Mouse (Mus musculus) lung, postnatal 10 days (tissue): ENCODE results near the gene Ccdc69.

Experiments used
- DNase-seq: peaks from one replicate; pipeline ENCODE4 v3.0.0; 2021

The Ccdc69 gene

GRCm38 (mm10) chr11:55036601-55037000 is 41.3 kb downstream of the Ccdc69 start:
- DNase-seq, result no peak

DNA sequence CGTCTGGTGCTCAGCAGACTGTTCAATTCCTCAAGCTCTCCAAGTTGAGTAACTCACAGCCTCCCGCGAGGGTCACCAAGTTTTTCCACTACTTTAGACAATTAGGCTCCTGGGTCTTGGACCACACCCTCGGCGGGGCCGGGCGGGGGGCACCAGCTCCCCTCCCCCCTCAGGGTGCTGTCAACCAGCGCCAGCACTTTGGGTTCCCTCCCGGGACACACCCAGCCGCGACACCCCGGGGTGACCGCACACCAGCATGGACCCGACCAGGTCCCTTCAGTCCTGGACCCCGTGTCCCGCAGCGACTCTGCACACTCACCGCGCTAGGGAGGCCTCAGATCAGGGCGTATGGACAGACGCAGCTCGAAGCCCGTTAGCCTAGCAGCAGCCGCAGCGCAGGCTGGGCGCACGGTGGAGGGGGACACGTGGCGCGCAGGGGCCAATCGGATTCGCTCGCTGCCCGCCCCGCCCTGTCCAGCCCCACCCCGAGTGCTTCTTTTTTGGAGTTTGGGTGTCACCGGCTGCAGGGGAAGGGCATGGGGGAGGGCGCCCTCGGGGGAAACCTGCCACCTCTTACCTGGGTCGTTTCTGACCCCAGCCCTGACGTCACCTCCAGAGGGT is 44.8 kb downstream of the Ccdc69 start, which contains the start of gene Anxa6:
Gene Anxa6, minus strand, starts transcription at position 406 of the 621 bp plus-strand sequence.
- DNase-seq, result peak; percentile 88

DNA sequence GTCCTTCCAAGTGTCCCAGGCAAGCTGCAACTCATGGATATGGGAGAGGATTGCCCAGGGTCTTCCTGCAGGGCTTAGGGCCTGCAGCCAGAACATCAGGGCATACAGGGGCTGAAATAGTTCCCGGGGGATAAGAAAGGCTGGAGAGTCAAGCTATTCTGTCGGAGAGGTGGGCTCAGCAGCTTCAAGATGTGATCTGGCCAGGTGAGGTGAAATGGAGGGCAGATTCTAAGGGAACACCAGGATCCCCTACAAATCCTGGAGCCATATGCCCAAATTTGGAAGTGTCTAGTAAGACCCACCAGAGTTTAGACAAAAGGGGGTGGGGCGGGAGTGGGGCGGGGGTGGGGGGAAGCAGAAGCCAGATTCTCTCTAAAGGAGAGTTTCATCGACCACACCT is 45.6 kb downstream of the Ccdc69 start:
- DNase-seq, result no peak

GRCm38 (mm10) chr11:55031991-55032280 is 46.0 kb downstream of the Ccdc69 start:
- peak; percentile 27 for DNase-seq

- peak; percentile 40 for DNase-seq
Measured at GRCm38 (mm10) chr11:55031211-55031990, 46.5 kb downstream of the Ccdc69 start.

- no peak for DNase-seq
Measured at GRCm38 (mm10) chr11:55028509-55028908, 49.4 kb downstream of the Ccdc69 start.

DNA sequence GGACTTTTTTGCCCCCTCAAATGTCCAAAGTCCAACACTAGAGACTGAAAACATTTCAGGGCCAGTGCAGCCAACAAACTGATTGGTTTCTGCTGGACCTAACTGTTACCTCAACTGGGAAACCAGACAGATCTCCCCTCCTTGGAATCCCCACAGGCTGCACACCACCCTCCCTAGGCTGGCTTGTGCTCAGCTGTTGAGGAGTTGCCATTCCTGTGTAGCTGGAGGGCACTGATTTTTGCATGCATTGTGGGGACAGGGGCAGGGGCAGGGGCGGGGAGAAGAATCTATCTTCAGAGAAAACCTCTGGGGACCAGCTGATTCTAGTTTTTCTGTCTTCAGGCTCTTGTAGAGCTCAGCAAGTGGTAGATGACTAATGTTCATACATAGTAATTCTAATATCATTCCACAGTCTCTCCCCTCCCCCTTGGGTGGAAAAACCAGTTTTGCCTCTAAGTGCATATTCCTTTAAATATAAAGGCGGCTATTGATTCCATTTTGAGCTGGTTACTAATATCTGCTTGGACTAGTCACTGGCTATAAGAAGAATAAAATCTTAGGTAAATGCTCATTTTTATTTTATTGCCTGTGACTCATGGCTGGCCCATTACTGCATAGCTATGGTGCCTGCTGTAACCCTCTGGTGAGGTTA is 50.6 kb downstream of the Ccdc69 start:
- DNase-seq, result peak; percentile 38

DNA sequence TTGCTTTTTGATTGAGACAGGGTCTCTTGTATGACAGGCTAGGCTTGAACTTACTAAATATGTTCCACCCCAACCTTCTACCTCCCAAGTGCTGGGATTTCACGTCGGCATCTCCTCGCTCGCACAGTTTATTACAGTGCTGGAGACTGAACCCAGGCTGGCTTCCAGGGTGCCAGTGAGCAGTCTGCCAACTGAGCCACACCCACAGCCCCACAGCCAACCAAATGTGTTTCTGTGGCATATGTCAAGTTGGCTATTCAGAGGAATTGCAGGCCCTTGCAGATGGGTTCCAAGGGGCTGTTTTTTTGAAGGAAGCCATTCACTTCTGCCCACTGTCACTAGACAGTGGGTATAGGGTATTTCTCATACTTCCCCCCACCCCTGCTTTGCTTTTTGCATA is 52.0 kb downstream of the Ccdc69 start:
- peak; percentile 69 for DNase-seq

DNA sequence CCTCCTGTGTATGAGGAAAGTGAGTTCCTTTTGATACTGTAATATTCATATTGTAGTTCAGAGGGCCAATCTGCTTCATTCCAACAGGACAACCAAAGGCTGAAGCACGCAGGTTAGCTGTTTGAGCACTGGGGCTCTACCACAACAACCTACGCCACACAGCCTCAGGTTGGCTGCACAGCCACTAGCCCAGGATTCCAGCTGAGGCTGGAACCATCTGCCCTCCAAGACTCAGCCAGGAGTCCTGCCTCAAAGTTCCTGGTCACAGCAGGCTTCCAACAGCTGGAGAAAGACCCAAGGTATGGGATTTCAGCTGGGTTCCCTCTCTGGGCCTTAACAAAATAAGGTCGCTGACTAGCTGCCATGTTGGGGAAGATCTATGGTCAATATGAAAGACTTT is 54.3 kb downstream of the Ccdc69 start:
- no peak for DNase-seq

- DNase-seq, result peak; percentile 96
Measured at GRCm38 (mm10) chr11:55023049-55023564, 54.8 kb downstream of the Ccdc69 start.

GRCm38 (mm10) chr11:55022508-55022907 is 55.4 kb downstream of the Ccdc69 start:
- peak; percentile 31 for DNase-seq

DNA sequence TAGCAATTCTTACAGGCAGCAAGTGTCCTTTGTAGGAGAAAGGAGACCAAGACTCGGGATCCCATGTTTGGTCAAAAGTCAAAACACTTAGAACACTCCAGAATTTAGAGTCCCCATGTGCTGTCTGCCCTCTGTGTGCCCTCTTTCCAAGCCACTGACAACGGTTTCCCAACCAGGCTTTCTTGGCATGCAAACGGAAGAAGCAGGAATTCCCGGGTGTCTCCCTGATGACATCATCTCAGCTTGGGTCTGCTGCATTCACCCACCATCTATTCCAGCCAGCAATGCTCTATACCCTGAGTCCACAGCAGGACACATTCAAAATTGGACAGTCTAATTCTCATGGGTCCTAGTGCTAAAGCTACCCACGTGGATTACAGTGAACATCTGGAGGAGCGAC is 56.1 kb downstream of the Ccdc69 start:
- DNase-seq, result peak; percentile 62

GRCm38 (mm10) chr11:55021458-55021857 is 56.5 kb downstream of the Ccdc69 start:
- no peak for DNase-seq

DNA sequence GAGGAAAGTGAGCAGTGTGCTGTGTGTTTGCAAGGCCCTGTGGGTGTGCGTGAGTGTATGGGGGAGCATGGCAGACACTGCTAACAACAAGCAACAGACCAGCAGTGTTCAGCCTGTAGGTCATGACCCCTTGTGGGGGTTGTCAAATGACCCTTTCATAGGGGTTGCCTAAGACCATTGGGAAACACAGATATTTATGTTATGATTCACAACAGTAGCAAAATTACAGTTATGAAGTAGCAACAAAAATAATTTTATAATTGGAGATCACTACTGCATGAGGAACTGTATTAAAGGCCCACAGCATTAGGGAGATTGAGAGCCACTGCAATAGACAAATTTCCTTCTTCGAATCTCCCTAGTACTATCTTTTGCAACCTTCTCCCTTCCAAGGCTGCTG is 58.2 kb downstream of the Ccdc69 start:
- DNase-seq, result no peak

DNA sequence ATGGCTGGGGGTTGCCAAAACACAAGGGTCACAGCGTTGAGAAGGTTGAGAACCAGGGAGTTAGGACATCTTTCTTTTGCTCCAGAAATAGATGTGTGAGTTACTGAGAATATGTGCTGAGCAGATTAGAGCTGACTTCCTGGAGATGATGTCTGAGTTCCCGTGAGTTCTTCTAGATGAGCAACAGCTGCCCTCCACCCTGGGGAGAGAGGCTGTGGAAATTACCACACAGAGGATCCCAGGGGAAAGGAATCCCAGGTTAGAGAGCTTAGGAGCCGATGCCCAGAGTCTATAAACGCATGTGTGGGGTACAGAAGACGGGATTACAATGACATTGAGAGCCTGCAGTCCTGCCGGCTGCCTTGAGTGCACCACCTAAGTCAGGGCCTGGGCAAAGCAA is 59.9 kb downstream of the Ccdc69 start:
- DNase-seq, result no peak

- DNase-seq, result no peak
Measured at GRCm38 (mm10) chr11:55017201-55017600, 60.7 kb downstream of the Ccdc69 start.

- no peak for DNase-seq
Measured at GRCm38 (mm10) chr11:55016758-55017157, 61.2 kb downstream of the Ccdc69 start.

- peak; percentile 65 for DNase-seq
Measured at GRCm38 (mm10) chr11:55015831-55016241, 62.1 kb downstream of the Ccdc69 start.

- DNase-seq, result no peak
Measured at GRCm38 (mm10) chr11:55015264-55015663, 62.7 kb downstream of the Ccdc69 start.

DNA sequence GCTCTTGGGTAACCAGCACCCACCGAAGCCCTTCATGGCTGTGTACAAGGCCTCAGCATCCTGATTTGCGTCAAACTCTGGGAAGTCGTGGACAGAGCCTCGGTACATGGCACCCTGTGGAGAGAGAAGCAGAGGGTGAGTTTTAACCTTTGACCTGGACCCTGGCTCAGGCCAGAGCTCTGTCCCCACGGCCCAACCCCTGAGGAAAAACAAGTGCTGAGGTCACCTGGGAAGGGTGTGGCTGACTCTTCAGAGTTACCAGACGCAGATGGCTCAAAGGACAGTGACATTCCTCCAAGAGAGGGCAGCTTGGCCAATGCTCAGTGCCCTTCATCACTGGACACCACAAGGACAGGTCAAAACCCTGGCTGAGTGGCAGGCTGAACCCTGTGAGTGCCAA is 64.1 kb downstream of the Ccdc69 start:
- DNase-seq, result no peak

GRCm38 (mm10) chr11:55012551-55013521 is 65.1 kb downstream of the Ccdc69 start:
- peak; percentile 90 for DNase-seq

DNA sequence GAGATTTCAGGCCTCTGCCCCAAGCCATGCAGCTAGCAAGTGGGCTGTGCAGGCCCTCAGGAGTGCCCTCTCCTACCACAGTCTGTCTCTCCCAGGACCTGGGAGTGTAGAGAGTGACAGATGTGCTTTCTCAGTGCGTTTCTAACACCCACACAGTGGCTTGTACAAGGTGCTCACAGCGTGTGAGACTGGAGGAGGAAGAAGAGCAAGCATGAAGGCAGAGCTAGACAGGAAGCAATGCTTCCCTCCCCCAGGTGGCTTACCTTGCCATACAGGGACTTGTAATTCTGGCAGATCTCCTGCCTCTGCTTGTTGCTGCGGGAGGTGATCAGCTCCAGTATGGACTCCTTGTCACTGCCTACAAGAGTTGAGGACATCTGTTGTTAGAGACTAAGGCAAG is 66.5 kb downstream of the Ccdc69 start:
- DNase-seq, result no peak

DNA sequence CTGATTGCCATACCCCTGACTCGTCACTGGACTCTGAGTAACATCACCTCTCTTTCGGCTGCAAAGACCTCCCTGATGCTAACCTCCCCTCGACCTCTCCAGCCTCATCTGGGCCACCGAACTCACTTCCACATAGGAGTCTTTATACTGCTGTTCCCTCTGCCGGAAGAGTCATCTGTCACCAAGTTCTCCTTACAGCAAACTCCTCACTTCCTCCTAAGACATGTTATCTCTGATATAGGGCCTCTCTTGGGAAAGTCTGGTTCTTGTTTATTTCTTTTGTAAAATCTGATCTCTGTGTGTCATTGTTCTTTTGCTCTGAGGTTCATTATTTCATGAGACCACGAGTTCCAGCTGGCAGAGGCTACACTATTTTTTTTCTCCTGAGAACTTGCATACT is 69.7 kb downstream of the Ccdc69 start:
- no peak for DNase-seq
